Mouse (Mus musculus): ENCODE results near the gene Lsp1. TPM values are rescaled to one million over a fixed set of nuclear protein-coding genes. Genes with fewer than 3 reads are reported as not detected.

Gene Lsp1
- polyA plus RNA-seq, 1 experiment from 2014 or later = 156 TPM

GRCm38 (mm10) chr7:142479886-142480285, 19.3 kb downstream of the Lsp1 start:
- ATAC-seq (ENCODE audit: low FRiP score, low TSS enrichment) = no peak
- 89% methylated on average over 3 of the region's 3 CpGs for WGBS
- Histone ChIP-seq H3K27ac (ENCODE audit: low read length) (peak overlapping the region; percentile 35; the same call in 1 of the 2 replicates), H3K4me3 (ENCODE audit: low read length) (no peak overlapping the region), H3K9ac (replicated peaks; ENCODE audit: low read length) (no peak overlapping the region), H3K9me3 (ENCODE audit: low read length) (no peaks in the 10 kb centered on the region), H3K27me3 (ENCODE audit: insufficient read depth, low read length) (no peaks in the 10 kb centered on the region), H3K4me1 (ENCODE audit: insufficient read depth, low read length) (peaks cover 61% of the 10 kb centered on the region), H3K4me2 (replicated peaks; ENCODE audit: low read depth, low read length) (no peak overlapping the region), H3K36me3 (ENCODE audit: insufficient read depth, low read length) (peaks cover 5% of the 10 kb centered on the region; the same call in 1 of the 2 replicates)

- no peak overlapping the region for H3K4me3 ChIP-seq (ENCODE audit: low read length)
- H3K4me2 ChIP-seq (replicated peaks; ENCODE audit: low read depth, low read length) = peak overlapping the region; percentile 59; the same call in 1 of the 2 replicates
- WGBS = 89% methylated on average over 3 of the region's 3 CpGs
These were observed 20.1 kb downstream of the Lsp1 start for GRCm38 (mm10) chr7:142480661-142481060.

GRCm38 (mm10) chr7:142481186-142481567, 20.6 kb downstream of the Lsp1 start:
- peak; percentile 1; the same call in 1 of the 2 replicates for ATAC-seq (ENCODE audit: low FRiP score, low TSS enrichment)
- Histone ChIP-seq H3K4me1 (ENCODE audit: insufficient read depth, low read length) (peaks cover 48% of the 10 kb centered on the region), H3K36me3 (ENCODE audit: insufficient read depth, low read length) (peaks cover 17% of the 10 kb centered on the region; the same call in 1 of the 2 replicates), H3K4me3 (ENCODE audit: low read length) (peak overlapping the region; percentile 29), H3K9ac (replicated peaks; ENCODE audit: low read length) (peak overlapping the region; percentile 74), H3K27ac (ENCODE audit: low read length) (peak overlapping the region; percentile 94), H3K9me3 (ENCODE audit: low read length) (no peaks in the 10 kb centered on the region), H3K4me2 (replicated peaks; ENCODE audit: low read depth, low read length) (peak overlapping the region; percentile 59), H3K27me3 (ENCODE audit: insufficient read depth, low read length) (no peaks in the 10 kb centered on the region)
- 8% methylated on average over 5 of the region's 5 CpGs for WGBS

More at GRCm38 (mm10) chr7:142480661-142481060, 20.1 kb downstream of the Lsp1 start:
- no peak for ATAC-seq (ENCODE audit: low FRiP score, low TSS enrichment)
- Histone ChIP-seq H3K36me3 (ENCODE audit: insufficient read depth, low read length) (peaks cover 13% of the 10 kb centered on the region; the same call in 1 of the 2 replicates), H3K27ac (ENCODE audit: low read length) (peak overlapping the region; percentile 94), H3K9me3 (ENCODE audit: low read length) (no peaks in the 10 kb centered on the region), H3K9ac (replicated peaks; ENCODE audit: low read length) (peak overlapping the region; percentile 74), H3K27me3 (ENCODE audit: insufficient read depth, low read length) (no peaks in the 10 kb centered on the region), H3K4me1 (ENCODE audit: insufficient read depth, low read length) (peaks cover 53% of the 10 kb centered on the region)

DNA sequence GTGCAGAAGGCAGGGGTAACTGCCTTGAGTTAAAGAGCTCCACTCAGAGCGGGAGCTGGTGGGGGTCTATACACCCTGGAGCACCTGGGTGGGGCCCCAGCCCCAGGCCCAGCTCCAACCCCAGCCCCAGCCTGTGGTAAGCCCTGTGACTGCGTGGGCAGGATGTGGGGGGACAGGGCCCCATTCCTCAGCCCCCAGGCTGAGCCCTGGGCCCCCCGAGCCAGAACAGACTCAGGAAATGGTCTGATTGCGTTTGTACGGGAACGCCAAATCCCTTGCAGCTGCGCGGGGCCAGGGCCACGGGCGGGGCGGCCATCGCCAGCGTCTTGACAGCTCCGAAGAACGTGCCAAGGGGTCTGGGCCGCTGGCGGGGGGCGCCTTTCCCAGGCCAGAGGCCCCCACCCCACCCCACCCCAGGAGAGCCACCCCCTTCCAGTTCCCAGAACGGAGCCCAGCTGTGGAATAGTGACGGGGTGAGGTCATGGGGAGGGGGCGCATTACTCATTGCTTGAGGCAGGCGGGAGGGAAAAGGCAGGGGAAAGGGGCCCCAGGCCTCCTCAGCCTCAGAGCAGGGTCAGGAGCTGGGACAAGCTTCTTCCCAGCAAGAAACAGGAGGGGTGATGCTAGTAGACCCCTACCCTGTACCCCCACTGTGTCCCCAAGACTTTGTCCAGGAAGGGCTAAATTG, 21.1 kb downstream of the Lsp1 start:
- Histone ChIP-seq H3K4me3 (ENCODE audit: low read length) (peak overlapping the region; percentile 29), H3K9ac (replicated peaks; ENCODE audit: low read length) (peak overlapping the region; percentile 74), H3K9me3 (ENCODE audit: low read length) (no peaks in the 10 kb centered on the region), H3K4me2 (replicated peaks; ENCODE audit: low read depth, low read length) (peak overlapping the region; percentile 59), H3K27me3 (ENCODE audit: insufficient read depth, low read length) (no peaks in the 10 kb centered on the region), H3K36me3 (ENCODE audit: insufficient read depth, low read length) (peaks cover 20% of the 10 kb centered on the region; the same call in 1 of the 2 replicates), H3K27ac (ENCODE audit: low read length) (peak overlapping the region; percentile 94), H3K4me1 (ENCODE audit: insufficient read depth, low read length) (peaks cover 43% of the 10 kb centered on the region)
- 1% methylated on average over 22 of the region's 22 CpGs for WGBS
- peak; percentile 84 for ATAC-seq (ENCODE audit: low FRiP score, low TSS enrichment)

- H3K9me3 ChIP-seq (ENCODE audit: low read length) = no peaks in the 10 kb centered on the region
- peak overlapping the region; percentile 94 for H3K27ac ChIP-seq (ENCODE audit: low read length)
- H3K27me3 ChIP-seq (ENCODE audit: insufficient read depth, low read length) = no peaks in the 10 kb centered on the region
- peak overlapping the region; percentile 74 for H3K9ac ChIP-seq (replicated peaks; ENCODE audit: low read length)
- peak; percentile 18; the same call in 1 of the 2 replicates for ATAC-seq (ENCODE audit: low FRiP score, low TSS enrichment)
- H3K4me1 ChIP-seq (ENCODE audit: insufficient read depth, low read length) = peaks cover 42% of the 10 kb centered on the region
- H3K36me3 ChIP-seq (ENCODE audit: insufficient read depth, low read length) = peaks cover 22% of the 10 kb centered on the region; the same call in 1 of the 2 replicates
- H3K4me2 ChIP-seq (replicated peaks; ENCODE audit: low read depth, low read length) = peak overlapping the region; percentile 59; the same call in 1 of the 2 replicates
- WGBS = 23% methylated on average over 6 of the region's 6 CpGs
- no peak overlapping the region; the same call in 1 of the 2 replicates for H3K4me3 ChIP-seq (ENCODE audit: low read length)
These were observed 21.6 kb downstream of the Lsp1 start for GRCm38 (mm10) chr7:142482256-142482609.

- H3K27me3 ChIP-seq (ENCODE audit: insufficient read depth, low read length) = no peaks in the 10 kb centered on the region
- no peak overlapping the region for H3K4me3 ChIP-seq (ENCODE audit: low read length)
- H3K36me3 ChIP-seq (ENCODE audit: insufficient read depth, low read length) = peaks cover 24% of the 10 kb centered on the region; the same call in 1 of the 2 replicates
- no peaks in the 10 kb centered on the region for H3K9me3 ChIP-seq (ENCODE audit: low read length)
- H3K4me1 ChIP-seq (ENCODE audit: insufficient read depth, low read length) = peaks cover 42% of the 10 kb centered on the region
- peak overlapping the region; percentile 39; the same call in 1 of the 2 replicates for H3K9ac ChIP-seq (replicated peaks; ENCODE audit: low read length)
- ATAC-seq (ENCODE audit: low FRiP score, low TSS enrichment) = no peak
- peak overlapping the region; percentile 94 for H3K27ac ChIP-seq (ENCODE audit: low read length)
- WGBS = 48% methylated on average over 11 of the region's 11 CpGs
- H3K4me2 ChIP-seq (replicated peaks; ENCODE audit: low read depth, low read length) = no peak overlapping the region
These were observed 22.5 kb downstream of the Lsp1 start for GRCm38 (mm10) chr7:142483136-142483535.

DNA sequence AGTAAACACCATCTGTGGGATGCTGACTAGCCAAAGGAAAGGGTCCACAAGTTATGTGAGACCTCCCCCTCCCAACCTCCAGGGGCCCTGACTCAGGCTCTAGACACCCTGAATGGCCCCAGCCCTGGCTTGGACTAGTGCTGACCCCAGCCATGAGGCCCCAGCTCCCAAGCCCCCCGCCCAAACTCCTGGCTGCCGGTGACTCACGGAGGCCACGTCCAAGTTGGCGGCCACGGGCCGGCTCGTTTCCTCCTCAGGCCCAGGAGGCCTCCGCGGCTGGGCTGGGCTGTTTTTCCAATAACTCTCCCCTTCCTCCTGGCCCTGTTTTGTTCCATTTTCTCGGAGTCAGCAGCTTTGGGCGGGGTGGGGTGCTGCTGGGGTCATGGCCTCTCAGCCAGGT, 24.2 kb downstream of the Lsp1 start:
- no peaks in the 10 kb centered on the region for H3K27me3 ChIP-seq (ENCODE audit: insufficient read depth, low read length)
- WGBS = 51% methylated on average over 12 of the region's 12 CpGs
- peaks cover 36% of the 10 kb centered on the region; the same call in 1 of the 2 replicates for H3K36me3 ChIP-seq (ENCODE audit: insufficient read depth, low read length)
- H3K9ac ChIP-seq (replicated peaks; ENCODE audit: low read length) = no peak overlapping the region
- peaks cover 42% of the 10 kb centered on the region for H3K4me1 ChIP-seq (ENCODE audit: insufficient read depth, low read length)
- H3K9me3 ChIP-seq (ENCODE audit: low read length) = no peaks in the 10 kb centered on the region
- no peak overlapping the region for H3K4me3 ChIP-seq (ENCODE audit: low read length)
- no peak overlapping the region for H3K4me2 ChIP-seq (replicated peaks; ENCODE audit: low read depth, low read length)
- ATAC-seq (ENCODE audit: low FRiP score, low TSS enrichment) = no peak
- H3K27ac ChIP-seq (ENCODE audit: low read length) = no peak overlapping the region; the same call in 1 of the 2 replicates

GRCm38 (mm10) chr7:142486751-142487162, 26.1 kb downstream of the Lsp1 start:
- H3K4me3 ChIP-seq (ENCODE audit: low read length) = no peak overlapping the region
- peak overlapping the region; percentile 56 for H3K27ac ChIP-seq (ENCODE audit: low read length)
- ATAC-seq (ENCODE audit: low FRiP score, low TSS enrichment) = no peak
- H3K27me3 ChIP-seq (ENCODE audit: insufficient read depth, low read length) = no peaks in the 10 kb centered on the region
- no peak overlapping the region for H3K4me2 ChIP-seq (replicated peaks; ENCODE audit: low read depth, low read length)
- no peaks in the 10 kb centered on the region for H3K9me3 ChIP-seq (ENCODE audit: low read length)
- peaks cover 49% of the 10 kb centered on the region for H3K36me3 ChIP-seq (ENCODE audit: insufficient read depth, low read length)
- 64% methylated on average over 8 of the region's 8 CpGs for WGBS
- peaks cover 30% of the 10 kb centered on the region for H3K4me1 ChIP-seq (ENCODE audit: insufficient read depth, low read length)
- H3K9ac ChIP-seq (replicated peaks; ENCODE audit: low read length) = peak overlapping the region; percentile 23

- 20% methylated on average over 9 of the region's 9 CpGs for whole genome bisulfite sequencing
- peak overlapping the region; percentile 36 for H3K4me2 ChIP-seq (replicated peaks; ENCODE audit: low read depth, low read length)
- H3K9ac ChIP-seq (replicated peaks; ENCODE audit: low read length) = peak overlapping the region; percentile 54
- no peaks in the 10 kb centered on the region for H3K27me3 ChIP-seq (ENCODE audit: insufficient read depth, low read length)
- peak overlapping the region; percentile 56 for H3K27ac ChIP-seq (ENCODE audit: low read length)
- peaks cover 55% of the 10 kb centered on the region for H3K36me3 ChIP-seq (ENCODE audit: insufficient read depth, low read length)
- ATAC-seq (ENCODE audit: low FRiP score, low TSS enrichment) = peak; percentile 63
- no peaks in the 10 kb centered on the region for H3K9me3 ChIP-seq (ENCODE audit: low read length)
- no peak overlapping the region for H3K4me3 ChIP-seq (ENCODE audit: low read length)
- peaks cover 24% of the 10 kb centered on the region for H3K4me1 ChIP-seq (ENCODE audit: insufficient read depth, low read length)
These were observed 26.8 kb downstream of the Lsp1 start for GRCm38 (mm10) chr7:142487341-142487859.

- Histone ChIP-seq H3K4me1 (ENCODE audit: insufficient read depth, low read length) (peaks cover 17% of the 10 kb centered on the region), H3K4me2 (replicated peaks; ENCODE audit: low read depth, low read length) (no peak overlapping the region), H3K9ac (replicated peaks; ENCODE audit: low read length) (no peak overlapping the region; the same call in 1 of the 2 replicates), H3K27me3 (ENCODE audit: insufficient read depth, low read length) (no peaks in the 10 kb centered on the region), H3K27ac (ENCODE audit: low read length) (peak overlapping the region; percentile 56; the same call in 1 of the 2 replicates), H3K4me3 (ENCODE audit: low read length) (no peak overlapping the region), H3K36me3 (ENCODE audit: insufficient read depth, low read length) (peaks cover 55% of the 10 kb centered on the region), H3K9me3 (ENCODE audit: low read length) (no peaks in the 10 kb centered on the region)
- no peak for ATAC-seq (ENCODE audit: low FRiP score, low TSS enrichment)
- WGBS = 83% methylated on average over 3 of the region's 3 CpGs
These were observed 27.4 kb downstream of the Lsp1 start for GRCm38 (mm10) chr7:142488053-142488452.
